In genomic region chr10:127381743-127382134, GRCm38 (mm10) we compare ENCODE assay signal across 9 mouse cellular contexts. TPM values are rescaled to one million over a fixed set of nuclear protein-coding genes. Genes with fewer than 3 reads are reported as not detected.
DNase-seq lines count a peak whose midpoint lies in the region; ATAC-seq and TF ChIP-seq lines count a peak whose summit lies in the region.
"Had no signal": no experiment of that assay in that cellular context is flagged by ENCODE, and none has a peak within 500 bp of the region (broad histone marks: within the 10 kb centered on the region; RNA-seq: fewer than 3 reads in every experiment).

No protein-coding gene starts in this region.

- no peaks in the 10 kb centered on the region for H3K9me3 ChIP-seq in embryonic facial prominence, embryonic 12.5 days
- no peaks in the 10 kb centered on the region for H3K9me3 ChIP-seq in midbrain, postnatal 0 days (ENCODE audit: low read length)

- no peaks in the 10 kb centered on the region for H3K27me3 ChIP-seq in embryonic facial prominence, embryonic 12.5 days
- no peaks in the 10 kb centered on the region for H3K27me3 ChIP-seq in midbrain, postnatal 0 days (ENCODE audit: insufficient read depth, low read length)

- 55% methylated on average over 2 of the region's 2 CpGs for WGBS in embryonic facial prominence, embryonic 12.5 days
- 46% methylated on average over 2 of the region's 2 CpGs for WGBS in midbrain, postnatal 0 days

- ATAC-seq in embryonic facial prominence, embryonic 12.5 days (ENCODE audit: insufficient number of reproducible peaks, insufficient read depth, low FRiP score, low TSS enrichment) = no peak
- no peak for ATAC-seq in midbrain, postnatal 0 days (ENCODE audit: low FRiP score)
- ATAC-seq in cerebellum, adult (ENCODE audit: insufficient number of reproducible peaks, low FRiP score, low TSS enrichment) = no peak

- no peak for TF ChIP-seq CTCF in layer of hippocampus, adult 2 months (conservative IDR thresholded peaks at IDR 0.05)
- no peak for TF ChIP-seq CTCF in midbrain, postnatal 0 days (IDR thresholded peaks at IDR 0.05)

- H3K4me2 ChIP-seq in embryonic facial prominence, embryonic 12.5 days (replicated peaks) = peak overlapping the region; percentile 64
- H3K4me2 ChIP-seq in midbrain, postnatal 0 days (ENCODE audit: low read depth, low read length, poor library complexity, severe bottlenecking) = peak overlapping the region; percentile 76

- no peaks in the 10 kb centered on the region for H3K36me3 ChIP-seq in embryonic facial prominence, embryonic 12.5 days
- H3K36me3 ChIP-seq in midbrain, postnatal 0 days (ENCODE audit: insufficient read depth, low read length) = no peaks in the 10 kb centered on the region

- DNase-seq in layer of hippocampus, adult 2 months (ENCODE audit: low spot score in 2 of 2) = no peak
- no peak for DNase-seq in layer of hippocampus, postnatal 25 days (ENCODE audit: extremely low spot score in 1 of 2, low spot score in 1 of 2)
- peak; percentile 18 for DNase-seq in induced T-regulatory cell, adult 2 months (ENCODE audit: low read depth)
- no peak for DNase-seq in midbrain, postnatal 0 days (ENCODE audit: low spot score)
- DNase-seq in thymus, postnatal 4 days = no peak
- DNase-seq in thymus, postnatal 0 days (ENCODE audit: low spot score) = no peak

- peak overlapping the region; percentile 84; the same call in 1 of the 2 replicates for H3K27ac ChIP-seq in layer of hippocampus, adult 2 months
- H3K27ac ChIP-seq in embryonic facial prominence, embryonic 12.5 days = peak overlapping the region; percentile 92; the same call in 1 of the 2 replicates
- no peak overlapping the region for H3K27ac ChIP-seq in midbrain, postnatal 0 days (ENCODE audit: low read depth, low read length)

- H3K9ac ChIP-seq in embryonic facial prominence, embryonic 12.5 days = peak overlapping the region; percentile 71
- no peak overlapping the region for H3K9ac ChIP-seq in midbrain, postnatal 0 days (replicated peaks; ENCODE audit: low read length, poor library complexity, severe bottlenecking)

- H3K4me1 ChIP-seq in embryonic facial prominence, embryonic 12.5 days = peaks cover 5% of the 10 kb centered on the region
- no peaks in the 10 kb centered on the region for H3K4me1 ChIP-seq in midbrain, postnatal 0 days (ENCODE audit: insufficient read depth, low read length)

- peak overlapping the region; percentile 76 for H3K4me3 ChIP-seq in layer of hippocampus, adult 2 months
- H3K4me3 ChIP-seq in embryonic facial prominence, embryonic 12.5 days = peak overlapping the region; percentile 67
- H3K4me3 ChIP-seq in midbrain, postnatal 0 days (ENCODE audit: low read depth, low read length) = peak overlapping the region; percentile 64

RNA-seq across cellular contexts. Expression of gene R3hdm2, which starts 1.6 kb away (rescaled TPM):
- 100 to 1,000 TPM; 153 to 170 TPM for total RNA-seq in layer of hippocampus, adult 2 months (2021)
- 100 to 1,000 TPM; 153 to 200 TPM for total RNA-seq in layer of hippocampus, postnatal 25 days (2021)
- polyA plus RNA-seq in embryonic facial prominence, embryonic 12.5 days (2016; fragmentation: Nextera tagmentation; extraction: Ambion mirVana) = 44.9 and 53.0 TPM in 2 replicates
- 52.0 and 53.2 TPM in 2 replicates for total RNA-seq in midbrain, postnatal 0 days (2014; rRNA removed)
- polyA plus RNA-seq in midbrain, postnatal 0 days (2015; fragmentation: Nextera tagmentation; extraction: Ambion mirVana) = 38.0 and 40.0 TPM in 2 replicates
- 19.4 and 26.7 TPM in 2 replicates for polyA plus RNA-seq in thymus, postnatal 0 days (2015; fragmentation: Nextera tagmentation; extraction: Ambion mirVana)

RNA-seq across cellular contexts. Expression of gene Inhbc, which starts 11.5 kb away (rescaled TPM):
- total RNA-seq in layer of hippocampus, adult 2 months (2021) = not detected
- not detected for total RNA-seq in layer of hippocampus, postnatal 25 days (2021)
- polyA plus RNA-seq in embryonic facial prominence, embryonic 12.5 days (2016; fragmentation: Nextera tagmentation; extraction: Ambion mirVana) = 0.09 TPM in 1 of 2 replicates, not detected in the other
- not detected in 2 replicates for total RNA-seq in midbrain, postnatal 0 days (2014; rRNA removed)
- not detected in 2 replicates for polyA plus RNA-seq in midbrain, postnatal 0 days (2015; fragmentation: Nextera tagmentation; extraction: Ambion mirVana)
- polyA plus RNA-seq in thymus, postnatal 0 days (2015; fragmentation: Nextera tagmentation; extraction: Ambion mirVana) = not detected in 2 replicates
- polyA plus RNA-seq: small intestine, adult 2 months had no signal

RNA-seq across cellular contexts. Expression of gene Inhbe, which starts 27.5 kb away (rescaled TPM):
- total RNA-seq in layer of hippocampus, adult 2 months (2021) = not detected
- total RNA-seq in layer of hippocampus, postnatal 25 days (2021) = not detected
- 0.03 TPM in 1 of 2 replicates, not detected in the other for polyA plus RNA-seq in embryonic facial prominence, embryonic 12.5 days (2016; fragmentation: Nextera tagmentation; extraction: Ambion mirVana)
- total RNA-seq in midbrain, postnatal 0 days (2014; rRNA removed) = not detected in 2 replicates
- 0.04 TPM in 1 of 2 replicates, not detected in the other for polyA plus RNA-seq in midbrain, postnatal 0 days (2015; fragmentation: Nextera tagmentation; extraction: Ambion mirVana)
- not detected in 2 replicates for polyA plus RNA-seq in thymus, postnatal 0 days (2015; fragmentation: Nextera tagmentation; extraction: Ambion mirVana)
- polyA plus RNA-seq: small intestine, adult 2 months had no signal

RNA-seq across cellular contexts. Expression of gene Gli1, which starts 40.0 kb away (rescaled TPM):
- total RNA-seq in layer of hippocampus, adult 2 months (2021) = 1 to 10 TPM; 2.5 to 3.1 TPM
- total RNA-seq in layer of hippocampus, postnatal 25 days (2021) = 1 to 10 TPM; 2.1 to 3.3 TPM
- 15.5 and 16.4 TPM in 2 replicates for polyA plus RNA-seq in embryonic facial prominence, embryonic 12.5 days (2016; fragmentation: Nextera tagmentation; extraction: Ambion mirVana)
- total RNA-seq in midbrain, postnatal 0 days (2014; rRNA removed) = 4.2 and 6.9 TPM in 2 replicates
- polyA plus RNA-seq in midbrain, postnatal 0 days (2015; fragmentation: Nextera tagmentation; extraction: Ambion mirVana) = 1.0 and 1.1 TPM in 2 replicates
- polyA plus RNA-seq in thymus, postnatal 0 days (2015; fragmentation: Nextera tagmentation; extraction: Ambion mirVana) = 0.13 and 0.14 TPM in 2 replicates

RNA-seq across cellular contexts. Expression of gene Arhgap9, which starts 60.0 kb away (rescaled TPM):
- under 1 TPM; 0.56 to 0.79 TPM for total RNA-seq in layer of hippocampus, adult 2 months (2021)
- total RNA-seq in layer of hippocampus, postnatal 25 days (2021) = 1 to 10 TPM in 1 of 2 experiments, under 1 TPM in 1; 0.89 to 1.1 TPM
- polyA plus RNA-seq in embryonic facial prominence, embryonic 12.5 days (2016; fragmentation: Nextera tagmentation; extraction: Ambion mirVana) = 1.8 and 2.6 TPM in 2 replicates
- 0.24 and 1.2 TPM in 2 replicates for total RNA-seq in midbrain, postnatal 0 days (2014; rRNA removed)
- 0.91 and 1.0 TPM in 2 replicates for polyA plus RNA-seq in midbrain, postnatal 0 days (2015; fragmentation: Nextera tagmentation; extraction: Ambion mirVana)
- 107 and 127 TPM in 2 replicates for polyA plus RNA-seq in thymus, postnatal 0 days (2015; fragmentation: Nextera tagmentation; extraction: Ambion mirVana)
